Mouse (Mus musculus): ENCODE measurements at regions not wholly inside any gene's neighbourhood (a gene's known extent, or its start where the extent isn't known, plus 50 kb on each side); places are given as distances from the start of the nearest gene placed in this dataset.

DNA sequence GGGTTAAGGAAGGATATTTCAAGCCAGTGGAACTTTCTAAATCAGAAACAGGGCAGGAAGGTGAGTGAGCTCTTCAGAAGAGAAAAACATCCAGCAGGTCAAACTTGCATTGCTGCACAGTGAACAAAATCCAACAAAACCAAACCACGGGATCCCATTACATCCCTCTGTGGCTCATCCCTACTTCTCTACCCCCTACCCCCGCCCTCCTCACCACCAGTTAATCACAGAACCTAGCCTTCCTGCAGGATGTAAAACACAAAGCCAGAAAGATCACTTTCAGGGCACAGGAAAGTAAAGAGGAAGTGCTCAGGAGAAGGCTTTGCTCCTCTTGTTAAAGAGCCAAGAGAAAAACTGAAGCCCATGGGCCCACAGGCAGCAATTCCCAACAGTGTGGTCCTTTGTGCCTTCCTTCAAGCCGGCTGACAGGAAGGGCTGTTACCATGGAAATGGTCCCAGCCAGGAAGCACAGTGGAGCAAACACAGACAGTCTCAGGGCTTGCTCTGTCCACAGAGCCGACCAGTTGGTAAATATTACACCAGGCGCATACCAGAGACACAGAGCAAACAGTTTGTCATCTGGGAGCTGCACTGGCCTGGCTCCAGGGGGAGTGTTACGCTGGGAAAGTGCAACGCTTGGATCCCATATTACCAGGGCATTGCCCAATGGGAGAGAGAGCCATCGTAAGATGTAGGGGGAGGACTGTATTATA lies 63.2 kb upstream of the Lmcd1 start:
- peak; percentile 75 for DNase-seq (ENCODE audit: low spot score)
- Histone ChIP-seq H3K4me3 (replicated peaks; ENCODE audit: low read length) (no peak overlapping the region), H3K27ac (replicated peaks; ENCODE audit: low read depth, low read length) (peak overlapping the region; percentile 58), H3K4me1 (ENCODE audit: control insufficient read depth, insufficient read depth, low read length) (peaks cover 13% of the 10 kb centered on the region), H3K4me2 (replicated peaks; ENCODE audit: low read depth, low read length, severe bottlenecking) (no peak overlapping the region), H3K9me3 (ENCODE audit: control insufficient read depth, low read length) (no peaks in the 10 kb centered on the region), H3K36me3 (ENCODE audit: control insufficient read depth, insufficient read depth, low read length) (no peaks in the 10 kb centered on the region), H3K9ac (ENCODE audit: low read depth, low read length, severe bottlenecking) (no peak overlapping the region), H3K27me3 (ENCODE audit: control insufficient read depth, insufficient read depth, low read length) (no peaks in the 10 kb centered on the region)
- 22% methylated on average over 8 of the region's 8 CpGs for WGBS
- no peak for TF ChIP-seq POLR2A (IDR thresholded peaks at IDR 0.05; ENCODE audit: borderline replicate concordance, extremely low read depth, insufficient read depth, insufficient read length)
- peak; percentile 86 for ATAC-seq (ENCODE audit: low FRiP score, low read depth)

DNA sequence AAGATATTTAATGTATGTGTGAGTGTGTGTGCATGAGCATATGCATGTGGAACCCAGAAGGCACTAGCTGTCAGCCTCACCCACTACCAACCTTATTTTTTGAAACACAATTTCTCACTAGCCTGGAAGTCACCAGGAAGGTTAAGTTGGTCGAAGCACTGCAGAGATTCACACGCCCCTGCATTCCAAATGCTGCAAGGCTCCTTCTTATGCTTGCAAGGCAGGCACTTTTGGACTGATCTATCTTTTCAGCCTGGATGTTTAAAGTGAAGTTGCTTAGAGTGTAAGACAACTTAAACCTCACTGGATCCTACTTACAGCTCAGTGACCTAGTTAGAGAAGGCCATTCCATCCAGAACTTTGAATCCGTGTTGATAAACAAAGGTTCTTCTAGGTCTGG lies 56.7 kb upstream of the Lmcd1 start:
- H3K27ac ChIP-seq (replicated peaks; ENCODE audit: low read depth, low read length) = no peak overlapping the region
- ATAC-seq (ENCODE audit: low FRiP score, low read depth) = no peak
- no peak overlapping the region for H3K9ac ChIP-seq (ENCODE audit: low read depth, low read length, severe bottlenecking)
- no peak for DNase-seq (ENCODE audit: low spot score)
- H3K4me3 ChIP-seq (replicated peaks; ENCODE audit: low read length) = no peak overlapping the region
- TF ChIP-seq POLR2A (IDR thresholded peaks at IDR 0.05; ENCODE audit: borderline replicate concordance, extremely low read depth, insufficient read depth, insufficient read length) = no peak
- no peaks in the 10 kb centered on the region for H3K36me3 ChIP-seq (ENCODE audit: control insufficient read depth, insufficient read depth, low read length)
- no peak overlapping the region for H3K4me2 ChIP-seq (replicated peaks; ENCODE audit: low read depth, low read length, severe bottlenecking)
- 92% methylated on average over 3 of the region's 3 CpGs for WGBS
- no peaks in the 10 kb centered on the region for H3K4me1 ChIP-seq (ENCODE audit: control insufficient read depth, insufficient read depth, low read length)
- H3K27me3 ChIP-seq (ENCODE audit: control insufficient read depth, insufficient read depth, low read length) = no peaks in the 10 kb centered on the region
- no peaks in the 10 kb centered on the region for H3K9me3 ChIP-seq (ENCODE audit: control insufficient read depth, low read length)

DNA sequence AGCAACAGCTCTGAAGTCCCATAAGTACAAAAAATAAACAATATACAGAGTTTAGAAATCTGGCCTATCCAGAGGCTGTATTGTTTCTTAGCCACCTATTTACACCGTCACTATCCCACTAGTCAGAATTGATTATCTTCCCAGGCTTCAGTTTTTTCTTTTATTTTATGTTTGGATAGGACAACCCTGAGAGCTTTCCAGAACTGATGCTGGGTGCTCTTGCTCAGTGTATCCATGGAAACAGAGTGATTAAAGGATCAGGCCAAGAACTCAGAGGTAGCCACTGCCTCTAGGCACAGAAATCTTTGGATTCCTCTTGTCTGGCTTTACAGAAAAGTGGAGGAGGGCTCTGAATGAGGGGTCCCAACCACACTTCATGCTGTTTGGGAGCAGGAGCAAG lies 55.3 kb upstream of the Lmcd1 start:
- Histone ChIP-seq H3K9ac (ENCODE audit: low read depth, low read length, severe bottlenecking) (no peak overlapping the region), H3K4me1 (ENCODE audit: control insufficient read depth, insufficient read depth, low read length) (no peaks in the 10 kb centered on the region), H3K9me3 (ENCODE audit: control insufficient read depth, low read length) (no peaks in the 10 kb centered on the region), H3K36me3 (ENCODE audit: control insufficient read depth, insufficient read depth, low read length) (no peaks in the 10 kb centered on the region), H3K27me3 (ENCODE audit: control insufficient read depth, insufficient read depth, low read length) (no peaks in the 10 kb centered on the region), H3K4me3 (replicated peaks; ENCODE audit: low read length) (no peak overlapping the region), H3K27ac (replicated peaks; ENCODE audit: low read depth, low read length) (no peak overlapping the region), H3K4me2 (replicated peaks; ENCODE audit: low read depth, low read length, severe bottlenecking) (no peak overlapping the region)
- 91% methylated on average over 1 of the region's 1 CpGs for WGBS
- no peak for DNase-seq (ENCODE audit: low spot score)
- no peak for ATAC-seq (ENCODE audit: low FRiP score, low read depth)
- no peak for TF ChIP-seq POLR2A (IDR thresholded peaks at IDR 0.05; ENCODE audit: borderline replicate concordance, extremely low read depth, insufficient read depth, insufficient read length)

DNA sequence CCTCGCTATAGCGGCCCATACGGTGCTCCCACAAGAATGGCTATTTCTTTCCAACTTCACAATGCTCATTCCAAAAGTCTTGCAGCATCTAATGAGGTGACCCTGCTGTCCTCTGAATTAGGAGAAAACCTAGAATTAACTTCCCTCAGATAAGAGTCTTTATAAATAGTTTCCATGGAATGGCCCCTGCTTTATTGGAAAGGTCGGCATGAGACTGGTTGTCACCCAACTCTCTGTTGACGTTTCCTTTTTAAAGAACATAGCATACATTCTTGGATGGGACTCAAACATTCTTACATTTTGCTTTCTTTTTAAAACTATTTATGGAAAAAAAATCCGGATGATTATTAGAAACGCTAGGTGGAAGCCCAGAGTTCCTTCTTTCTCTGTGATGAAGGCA lies 53.9 kb upstream of the Lmcd1 start:
- no peaks in the 10 kb centered on the region for H3K27me3 ChIP-seq (ENCODE audit: control insufficient read depth, insufficient read depth, low read length)
- H3K4me2 ChIP-seq (replicated peaks; ENCODE audit: low read depth, low read length, severe bottlenecking) = no peak overlapping the region
- ATAC-seq (ENCODE audit: low FRiP score, low read depth) (no peak), DNase-seq (ENCODE audit: low spot score) (no peak)
- H3K4me1 ChIP-seq (ENCODE audit: control insufficient read depth, insufficient read depth, low read length) = no peaks in the 10 kb centered on the region
- TF ChIP-seq POLR2A (IDR thresholded peaks at IDR 0.05; ENCODE audit: borderline replicate concordance, extremely low read depth, insufficient read depth, insufficient read length) = no peak
- no peaks in the 10 kb centered on the region for H3K9me3 ChIP-seq (ENCODE audit: control insufficient read depth, low read length)
- no peaks in the 10 kb centered on the region for H3K36me3 ChIP-seq (ENCODE audit: control insufficient read depth, insufficient read depth, low read length)
- H3K4me3 ChIP-seq (replicated peaks; ENCODE audit: low read length) = no peak overlapping the region
- no peak overlapping the region for H3K27ac ChIP-seq (replicated peaks; ENCODE audit: low read depth, low read length)
- 82% methylated on average over 7 of the region's 7 CpGs for WGBS
- H3K9ac ChIP-seq (ENCODE audit: low read depth, low read length, severe bottlenecking) = no peak overlapping the region

DNA sequence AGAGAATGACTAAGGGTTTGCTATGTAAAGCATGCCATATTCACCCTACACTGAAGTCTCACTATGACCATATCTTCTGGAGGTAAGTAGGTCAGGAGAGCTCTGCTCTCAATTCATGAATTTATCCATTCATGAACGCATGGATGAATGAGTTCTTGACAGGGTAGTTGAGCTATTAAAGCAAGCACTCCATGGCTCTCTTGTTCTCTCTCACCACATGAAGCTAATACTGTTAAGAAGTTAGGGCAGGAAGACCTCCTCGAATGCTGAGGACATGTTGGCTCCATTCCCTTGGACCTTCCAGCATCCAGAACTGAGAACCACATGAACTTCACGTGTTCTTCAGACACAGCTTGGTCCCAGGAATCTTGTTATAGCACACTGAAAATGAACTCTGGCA lies 53.4 kb upstream of the Lmcd1 start:
- Histone ChIP-seq H3K36me3 (ENCODE audit: control insufficient read depth, insufficient read depth, low read length) (no peaks in the 10 kb centered on the region), H3K9me3 (ENCODE audit: control insufficient read depth, low read length) (no peaks in the 10 kb centered on the region), H3K4me2 (replicated peaks; ENCODE audit: low read depth, low read length, severe bottlenecking) (no peak overlapping the region), H3K27ac (replicated peaks; ENCODE audit: low read depth, low read length) (no peak overlapping the region), H3K4me1 (ENCODE audit: control insufficient read depth, insufficient read depth, low read length) (no peaks in the 10 kb centered on the region), H3K27me3 (ENCODE audit: control insufficient read depth, insufficient read depth, low read length) (no peaks in the 10 kb centered on the region), H3K9ac (ENCODE audit: low read depth, low read length, severe bottlenecking) (no peak overlapping the region), H3K4me3 (replicated peaks; ENCODE audit: low read length) (no peak overlapping the region)
- TF ChIP-seq POLR2A (IDR thresholded peaks at IDR 0.05; ENCODE audit: borderline replicate concordance, extremely low read depth, insufficient read depth, insufficient read length) = no peak
- no peak for DNase-seq (ENCODE audit: low spot score)
- no peak for ATAC-seq (ENCODE audit: low FRiP score, low read depth)
- WGBS = 80% methylated on average over 3 of the region's 3 CpGs

Measured in limb, embryonic 14.5 days (tissue).